8 mouse cellular contexts compared by ENCODE assay signal in genomic region chr8:123654763-123655162, GRCm38 (mm10). TPM values are rescaled to one million over a fixed set of nuclear protein-coding genes. Genes with fewer than 3 reads are reported as not detected.
DNase-seq lines count a peak whose midpoint lies in the region; ATAC-seq lines count a peak whose summit lies in the region.

No protein-coding gene starts in this region.

- no peaks in the 10 kb centered on the region for H3K27me3 ChIP-seq in heart, embryonic 12.5 days (replicated peaks)
- no peaks in the 10 kb centered on the region for H3K27me3 ChIP-seq in embryonic facial prominence, embryonic 11.5 days (ENCODE audit: control insufficient read depth, insufficient read depth, low read length)
- no peaks in the 10 kb centered on the region for H3K27me3 ChIP-seq in intestine, embryonic 16.5 days (replicated peaks; ENCODE audit: control insufficient read depth, insufficient read depth, low read length)

- H3K4me1 ChIP-seq in heart, embryonic 12.5 days (replicated peaks): peaks cover 32% of the 10 kb centered on the region
- no peaks in the 10 kb centered on the region for H3K4me1 ChIP-seq in embryonic facial prominence, embryonic 11.5 days (ENCODE audit: control insufficient read depth, insufficient read depth, low read length)
- H3K4me1 ChIP-seq in intestine, embryonic 16.5 days (ENCODE audit: control insufficient read depth, insufficient read depth, low read length): peaks cover 21% of the 10 kb centered on the region

- ATAC-seq in heart, embryonic 12.5 days (ENCODE audit: insufficient number of reproducible peaks, low FRiP score): no peak
- ATAC-seq in embryonic facial prominence, embryonic 11.5 days (replicated peaks; ENCODE audit: insufficient number of reproducible peaks, low FRiP score, low TSS enrichment, low read depth): no peak
- ATAC-seq in intestine, embryonic 16.5 days: no peak

- no peaks in the 10 kb centered on the region for H3K9me3 ChIP-seq in heart, embryonic 12.5 days (replicated peaks)
- no peaks in the 10 kb centered on the region for H3K9me3 ChIP-seq in embryonic facial prominence, embryonic 11.5 days (replicated peaks; ENCODE audit: control insufficient read depth, low read length)
- no peaks in the 10 kb centered on the region for H3K9me3 ChIP-seq in intestine, embryonic 16.5 days (ENCODE audit: control insufficient read depth, low read length)

- intact Hi-C loops in heart, postnatal 36 days (cut with DNase I): loop anchor here (5.0 kb wide), 1 partner anchor 63 kb away; no protein-coding TSS in a partner anchor

- H3K9ac ChIP-seq in heart, embryonic 12.5 days: peak overlapping the region; percentile 97
- H3K9ac ChIP-seq in embryonic facial prominence, embryonic 11.5 days (replicated peaks; ENCODE audit: low read length): peak overlapping the region; percentile 92
- peak overlapping the region; percentile 94 for H3K9ac ChIP-seq in intestine, embryonic 16.5 days (ENCODE audit: low read depth, low read length)

- DNase-seq in heart, postnatal 36 days: no peak
- DNase-seq in embryonic facial prominence, embryonic 11.5 days (ENCODE audit: low spot score): no peak
- peak; percentile 36 for DNase-seq in neural tube, embryonic 10.5 days (ENCODE audit: extremely low spot score, low spot score)
- DNase-seq in right cerebral cortex, postnatal 10 days (ENCODE audit: low spot score in 2 of 2): no peak
- no peak for DNase-seq in thymus, postnatal 14 days
- DNase-seq in testis, postnatal 10 days (ENCODE audit: low spot score): no peak

- H3K4me3 ChIP-seq in heart, embryonic 12.5 days: peak overlapping the region; percentile 93
- H3K4me3 ChIP-seq in embryonic facial prominence, embryonic 11.5 days (ENCODE audit: low read depth, low read length): peak overlapping the region; percentile 70
- H3K4me3 ChIP-seq in intestine, embryonic 16.5 days (ENCODE audit: low read length): peak overlapping the region; percentile 77

- H3K27ac ChIP-seq in heart, embryonic 12.5 days (ENCODE audit: poor library complexity, severe bottlenecking): peak overlapping the region; percentile 93
- H3K27ac ChIP-seq in embryonic facial prominence, embryonic 11.5 days (replicated peaks; ENCODE audit: low read depth, low read length): no peak overlapping the region; the same call in 1 of the 2 replicates
- peak overlapping the region; percentile 80 for H3K27ac ChIP-seq in intestine, embryonic 16.5 days (ENCODE audit: low read length)

- peak overlapping the region; percentile 77 for H3K4me2 ChIP-seq in heart, embryonic 12.5 days
- peak overlapping the region; percentile 66 for H3K4me2 ChIP-seq in embryonic facial prominence, embryonic 11.5 days (ENCODE audit: low read depth, low read length)
- H3K4me2 ChIP-seq in intestine, embryonic 16.5 days (ENCODE audit: low read depth, low read length): peak overlapping the region; percentile 51

- WGBS in heart, embryonic 12.5 days: 17% methylated on average over 5 of the region's 5 CpGs
- WGBS in embryonic facial prominence, embryonic 11.5 days: 12% methylated on average over 5 of the region's 5 CpGs
- WGBS in intestine, embryonic 16.5 days: 14% methylated on average over 5 of the region's 5 CpGs

- peaks cover 31% of the 10 kb centered on the region for H3K36me3 ChIP-seq in heart, embryonic 12.5 days
- H3K36me3 ChIP-seq in embryonic facial prominence, embryonic 11.5 days (replicated peaks; ENCODE audit: control insufficient read depth, insufficient read depth, low read depth, low read length): no peaks in the 10 kb centered on the region
- H3K36me3 ChIP-seq in intestine, embryonic 16.5 days (ENCODE audit: control insufficient read depth, insufficient read depth, low read length): no peaks in the 10 kb centered on the region

RNA-seq across cellular contexts. Expression of gene Rhou, which starts 1.0 kb away (rescaled TPM):
- polyA plus RNA-seq in heart, embryonic 12.5 days (2016; fragmentation: Nextera tagmentation; extraction: Ambion mirVana): 10.7 and 13.4 TPM in 2 replicates
- total RNA-seq in heart, postnatal 36 days (2021): 1 to 10 TPM; 6.6 to 8.3 TPM
- 8.9 and 11.2 TPM in 2 replicates for polyA plus RNA-seq in embryonic facial prominence, embryonic 11.5 days (2014; fragmentation: Nextera tagmentation; extraction: Ambion mirVana)
- polyA plus RNA-seq in intestine, embryonic 16.5 days (2015; fragmentation: Nextera tagmentation; extraction: Ambion mirVana): 5.3 and 5.5 TPM in 2 replicates
